Mouse (Mus musculus): ENCODE measurements around the gene Mrpl16. TPM values are rescaled to one million over a fixed set of nuclear protein-coding genes. Genes with fewer than 3 reads are reported as not detected.
A peak's percentile ranks its signal among the peaks of the same experiment; 100 is the strongest.

Mrpl16 gene
- polyA plus RNA-seq, 1 experiment from 2014 or later, result 48.1 TPM

GRCm38 (mm10) chr19:11819143-11819700, 49.0 kb downstream of the Mrpl16 start, which contains the start of gene Stx3:
Gene Stx3, minus strand, starts transcription at chr19:11819403.
- peak within 1 kb of the TSS; percentile 64 for H3K4me3 ChIP-seq
- peak within 1 kb of the TSS; percentile 78 for H3K9ac ChIP-seq
- peak within 1 kb of the TSS; percentile 88 for H3K4me2 ChIP-seq (replicated peaks)
- no peak within 1 kb of the TSS for H3K27ac ChIP-seq
- H3K27me3 ChIP-seq, result peaks cover 49% of the 10 kb centered on the region
- H3K4me1 ChIP-seq, result peaks cover 7% of the 10 kb centered on the region; the same call in 1 of the 2 replicates
- no peaks in the 10 kb centered on the region for H3K36me3 ChIP-seq
- 1% methylated on average over 20 of the region's 20 CpGs for WGBS
- no peaks in the 10 kb centered on the region for H3K9me3 ChIP-seq
- no peak for ATAC-seq (ENCODE audit: insufficient number of reproducible peaks, insufficient read depth, low FRiP score, low TSS enrichment)

GRCm38 (mm10) chr19:11819800-11820199, 49.6 kb downstream of the Mrpl16 start:
- peaks cover 7% of the 10 kb centered on the region; the same call in 1 of the 2 replicates for H3K4me1 ChIP-seq
- H3K9me3 ChIP-seq, result no peaks in the 10 kb centered on the region
- under 1% methylated on average over 15 of the region's 15 CpGs for WGBS
- no peaks in the 10 kb centered on the region for H3K36me3 ChIP-seq
- H3K4me3 ChIP-seq, result peak overlapping the region; percentile 64
- no peak overlapping the region for H3K27ac ChIP-seq
- peak overlapping the region; percentile 88 for H3K4me2 ChIP-seq (replicated peaks)
- ATAC-seq (ENCODE audit: insufficient number of reproducible peaks, insufficient read depth, low FRiP score, low TSS enrichment), result peak; percentile 76; the same call in 1 of the 2 replicates
- peaks cover 47% of the 10 kb centered on the region for H3K27me3 ChIP-seq
- H3K9ac ChIP-seq, result no peak overlapping the region

GRCm38 (mm10) chr19:11820211-11820610, 50.0 kb downstream of the Mrpl16 start:
- Histone ChIP-seq H3K36me3 (no peaks in the 10 kb centered on the region), H3K4me2 (replicated peaks) (peak overlapping the region; percentile 88)
- WGBS, result 22% methylated on average over 6 of the region's 6 CpGs

GRCm38 (mm10) chr19:11823346-11824065, 53.3 kb downstream of the Mrpl16 start:
- H3K4me3 ChIP-seq, result no peak overlapping the region
- ATAC-seq (ENCODE audit: insufficient number of reproducible peaks, insufficient read depth, low FRiP score, low TSS enrichment), result no peak

More at GRCm38 (mm10) chr19:11820211-11820610, 50.0 kb downstream of the Mrpl16 start:
- no peaks in the 10 kb centered on the region for H3K9me3 ChIP-seq
- no peak overlapping the region for H3K27ac ChIP-seq
- ATAC-seq (ENCODE audit: insufficient number of reproducible peaks, insufficient read depth, low FRiP score, low TSS enrichment), result no peak
- H3K4me3 ChIP-seq, result peak overlapping the region; percentile 64; the same call in 1 of the 2 replicates
- peaks cover 43% of the 10 kb centered on the region for H3K27me3 ChIP-seq
- peaks cover 7% of the 10 kb centered on the region; the same call in 1 of the 2 replicates for H3K4me1 ChIP-seq
- no peak overlapping the region for H3K9ac ChIP-seq

More at GRCm38 (mm10) chr19:11823346-11824065, 53.3 kb downstream of the Mrpl16 start:
- Histone ChIP-seq H3K27ac (no peak overlapping the region), H3K4me1 (peaks cover 7% of the 10 kb centered on the region; the same call in 1 of the 2 replicates), H3K4me2 (replicated peaks) (no peak overlapping the region), H3K27me3 (peaks cover 17% of the 10 kb centered on the region), H3K9ac (no peak overlapping the region), H3K36me3 (no peaks in the 10 kb centered on the region), H3K9me3 (no peaks in the 10 kb centered on the region)
- 29% methylated on average over 4 of the region's 4 CpGs for WGBS

Other genes with a start within 250 kb of the Mrpl16 start
- 0.98 and 1.6 TPM in 2 replicates for gene Ms4a4d, start 233.6 kb upstream of the Mrpl16 start, polyA plus RNA-seq (2016; fragmentation: Nextera tagmentation; extraction: Ambion mirVana)
- gene Ms4a6d, start 165.5 kb upstream of the Mrpl16 start, polyA plus RNA-seq (2016; fragmentation: Nextera tagmentation; extraction: Ambion mirVana), result 1.6 and 3.0 TPM in 2 replicates
- gene Ms4a2, start 146.7 kb upstream of the Mrpl16 start, polyA plus RNA-seq (2016; fragmentation: Nextera tagmentation; extraction: Ambion mirVana), result 0.22 TPM in 1 of 2 replicates, not detected in the other
- not detected in 2 replicates for gene Ms4a3, start 129.5 kb upstream of the Mrpl16 start, polyA plus RNA-seq (2016; fragmentation: Nextera tagmentation; extraction: Ambion mirVana)
- not detected in 2 replicates for gene Oosp2, start 109.8 kb upstream of the Mrpl16 start, polyA plus RNA-seq (2016; fragmentation: Nextera tagmentation; extraction: Ambion mirVana)
- gene Oosp1, start 79.2 kb upstream of the Mrpl16 start, polyA plus RNA-seq (2016; fragmentation: Nextera tagmentation; extraction: Ambion mirVana), result not detected in 2 replicates
- gene Oosp3, start 73.3 kb upstream of the Mrpl16 start, polyA plus RNA-seq (2016; fragmentation: Nextera tagmentation; extraction: Ambion mirVana), result not detected in 2 replicates
- gene Gif, start 22.8 kb upstream of the Mrpl16 start, polyA plus RNA-seq (2016; fragmentation: Nextera tagmentation; extraction: Ambion mirVana), result not detected in 2 replicates
- gene Stx3, start 49.0 kb downstream of the Mrpl16 start, polyA plus RNA-seq (2016; fragmentation: Nextera tagmentation; extraction: Ambion mirVana), result 8.4 and 9.0 TPM in 2 replicates
- gene Olfr1417, start 68.8 kb downstream of the Mrpl16 start, polyA plus RNA-seq (2016; fragmentation: Nextera tagmentation; extraction: Ambion mirVana), result not detected in 2 replicates
- gene Olfr1418, start 90.7 kb downstream of the Mrpl16 start, polyA plus RNA-seq (2016; fragmentation: Nextera tagmentation; extraction: Ambion mirVana), result not detected in 2 replicates
- gene Olfr1419, start 104.7 kb downstream of the Mrpl16 start, polyA plus RNA-seq (2016; fragmentation: Nextera tagmentation; extraction: Ambion mirVana), result not detected in 2 replicates
- gene Olfr1420, start 116.2 kb downstream of the Mrpl16 start, polyA plus RNA-seq (2016; fragmentation: Nextera tagmentation; extraction: Ambion mirVana), result 0.14 and 0.15 TPM in 2 replicates
- 19.4 and 20.6 TPM in 2 replicates for gene Patl1, start 142.0 kb downstream of the Mrpl16 start, polyA plus RNA-seq (2016; fragmentation: Nextera tagmentation; extraction: Ambion mirVana)
- 5.6 and 6.0 TPM in 2 replicates for gene Osbp, start 195.6 kb downstream of the Mrpl16 start, polyA plus RNA-seq (2016; fragmentation: Nextera tagmentation; extraction: Ambion mirVana)

Data from embryonic facial prominence, embryonic 12.5 days (tissue).